Mouse (Mus musculus) WW6 (cell line): ENCODE measurements around the gene Rasl10a.

Experiments
- DNase-seq: peaks from one replicate; pipeline ENCODE4 v3.0.0-alpha.2; 2013; ENCODE audit warnings: low read depth, low spot score

Rasl10a gene

GRCm38 (mm10) chr11:5057856-5058641, at the start of gene Rasl10a:
TSS of gene Rasl10a (plus strand) at chr11:5058128.
- no peak for DNase-seq

- no peak for DNase-seq
Observed at GRCm38 (mm10) chr11:5008867-5009266, 49.1 kb upstream of the Rasl10a start.

GRCm38 (mm10) chr11:5009354-5010074, 48.4 kb upstream of the Rasl10a start:
- DNase-seq: no peak

- DNase-seq: no peak
Observed at GRCm38 (mm10) chr11:5010205-5010604, 47.7 kb upstream of the Rasl10a start.

- DNase-seq: no peak
Observed at GRCm38 (mm10) chr11:5011480-5011879, 46.4 kb upstream of the Rasl10a start.

GRCm38 (mm10) chr11:5012213-5012715, 45.7 kb upstream of the Rasl10a start:
- DNase-seq: no peak

- peak; percentile 22 for DNase-seq
Observed at GRCm38 (mm10) chr11:5015720-5016119, 42.2 kb upstream of the Rasl10a start.

GRCm38 (mm10) chr11:5016286-5016685, 41.6 kb upstream of the Rasl10a start:
- DNase-seq: no peak

- DNase-seq: no peak
Observed at GRCm38 (mm10) chr11:5017506-5017905, 40.4 kb upstream of the Rasl10a start.

GRCm38 (mm10) chr11:5025108-5025507, 32.8 kb upstream of the Rasl10a start:
- DNase-seq: no peak

- DNase-seq: no peak
Observed at GRCm38 (mm10) chr11:5028228-5028627, 29.7 kb upstream of the Rasl10a start.

GRCm38 (mm10) chr11:5032706-5033105, 25.2 kb upstream of the Rasl10a start:
- no peak for DNase-seq

GRCm38 (mm10) chr11:5033136-5033535, 24.8 kb upstream of the Rasl10a start:
- DNase-seq: no peak

- DNase-seq: no peak
Observed at GRCm38 (mm10) chr11:5035421-5035820, 22.5 kb upstream of the Rasl10a start.

GRCm38 (mm10) chr11:5037146-5037854, 20.6 kb upstream of the Rasl10a start:
- no peak for DNase-seq

- no peak for DNase-seq
Observed at GRCm38 (mm10) chr11:5040585-5040984, 17.3 kb upstream of the Rasl10a start.

GRCm38 (mm10) chr11:5041144-5041780, 16.7 kb upstream of the Rasl10a start:
- no peak for DNase-seq

GRCm38 (mm10) chr11:5042645-5043381, 15.1 kb upstream of the Rasl10a start:
- DNase-seq: no peak

- no peak for DNase-seq
Observed at GRCm38 (mm10) chr11:5046321-5046926, 11.5 kb upstream of the Rasl10a start.

- no peak for DNase-seq
Observed at GRCm38 (mm10) chr11:5051629-5052028, 6.3 kb upstream of the Rasl10a start.
